Mouse (Mus musculus) brain, embryonic 14.5 days (tissue): ENCODE measurements around the gene Ppp3ca.

ENCODE experiments used
- CTCF ChIP-seq: fragments of 200-500 bp; IDR thresholded peaks from 2 replicates; pipeline ENCODE4 v1.5.1; 2012; ENCODE audit warnings: inconsistent platforms, mild to moderate bottlenecking, moderate library complexity, borderline replicate concordance; ENCODE audit not compliant: insufficient read depth, insufficient read length; ENCODE audit errors: extremely low read depth
- POLR2A ChIP-seq: fragments of 200-500 bp; IDR thresholded peaks from 2 replicates; pipeline ENCODE4 v1.6.1; 2012; ENCODE audit warnings: mild to moderate bottlenecking, inconsistent platforms, borderline replicate concordance; ENCODE audit not compliant: poor library complexity, insufficient read depth, insufficient read length, severe bottlenecking; ENCODE audit errors: extremely low read depth

DNA sequence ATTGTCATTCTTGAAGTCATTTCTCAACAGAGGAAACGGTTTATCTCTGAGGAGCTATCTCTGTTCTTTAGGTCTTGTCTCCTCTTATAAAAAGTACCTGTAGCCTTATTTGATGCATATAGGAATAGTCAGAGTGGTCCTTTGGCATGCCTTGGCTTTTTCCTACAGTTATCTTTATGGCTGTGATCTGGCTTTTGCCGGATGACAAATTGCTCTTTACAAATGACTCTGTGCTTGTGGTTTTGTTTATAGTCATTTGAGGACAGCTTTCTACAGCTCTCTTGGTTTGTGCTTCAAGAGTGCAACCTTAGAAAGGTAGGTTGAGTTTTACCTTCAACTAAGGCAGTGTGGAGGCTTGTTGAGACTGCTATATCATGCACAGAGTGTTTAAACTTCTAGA, 3.4 kb downstream of the Ppp3ca start:
- TF ChIP-seq CTCF (no peak), POLR2A (no peak)
